Mouse (Mus musculus) gastrocnemius, postnatal 36 days (tissue): Measurements from ENCODE around the gene Itgb1. TPM values are rescaled to one million over a fixed set of nuclear protein-coding genes. Genes with fewer than 3 reads are reported as not detected.
A peak's percentile ranks its signal among the peaks of the same experiment; 100 is the strongest.

Experiments used
- DNase-seq, 2 experiments: peaks; one replicate each; pipeline ENCODE4 v3.0.0; 2022
- intact Hi-C: fragments of 180-260 bp; cut with DNase I; formaldehyde crosslinking; loops from one replicate; pipeline ENCODE4 v1.15.1; 2025
- long read RNA-seq, 2 experiments: library from polyadenylated mRNA; stranded (forward); transcript quantifications; one replicate each; pipeline ENCODE4 v2.0.0; 2021
- total RNA-seq, 2 experiments: library from RNA; stranded (reverse); gene quantifications; 2 replicates each; pipeline ENCODE4 v1.2.3; 2021

Gene Itgb1
- total RNA-seq, result 100 to 1,000 TPM; 157 to 177 TPM
- long read RNA-seq, experiment 1, transcript Itgb1-201 (16 exons, 3,815 nt), result major isoform, 18 of 67 reads
- long read RNA-seq, experiment 1, partial matches to known transcripts, result 13 of 67 reads
- long read RNA-seq, experiment 1, other reads (novel, unspliced or antisense), result 36 of 67 reads
- long read RNA-seq, experiment 2, transcript Itgb1-201 (16 exons, 3,815 nt), result major isoform, 17 of 90 reads
- long read RNA-seq, experiment 2, partial matches to known transcripts, result 25 of 90 reads
- long read RNA-seq, experiment 2, other reads (novel, unspliced or antisense), result 47 of 90 reads

- intact Hi-C loops, result loop anchor here (2.0 kb wide), 1 partner anchor 31 kb away; no protein-coding TSS in a partner anchor
Measured at GRCm38 (mm10) chr8:128685507-128686428, at the start of gene Itgb1. TSS of gene Itgb1 (plus strand) at chr8:128685654.

GRCm38 (mm10) chr8:128643104-128643503, 42.4 kb upstream of the Itgb1 start:
- DNase-seq, result no peak
- intact Hi-C loops, result no loop called here

More at GRCm38 (mm10) chr8:128685507-128686428, at the start of gene Itgb1:
- DNase-seq, result peak; percentile 88 to 94

GRCm38 (mm10) chr8:128645452-128645851, 40.0 kb upstream of the Itgb1 start:
- intact Hi-C loops, result no loop called here
- no peak for DNase-seq

- intact Hi-C loops, result no loop called here
- no peak for DNase-seq
Measured at GRCm38 (mm10) chr8:128646456-128646855, 39.0 kb upstream of the Itgb1 start.

GRCm38 (mm10) chr8:128648071-128648470, 37.4 kb upstream of the Itgb1 start:
- DNase-seq, result no peak
- intact Hi-C loops, result no loop called here

GRCm38 (mm10) chr8:128650331-128650855, 35.1 kb upstream of the Itgb1 start:
- intact Hi-C loops, result no loop called here
- DNase-seq, result no peak

GRCm38 (mm10) chr8:128652399-128653109, 32.9 kb upstream of the Itgb1 start:
- DNase-seq, result no peak
- intact Hi-C loops, result loop anchor here (2.0 kb wide), 1 partner anchor 56 kb away; no protein-coding TSS in a partner anchor

- no peak for DNase-seq
- intact Hi-C loops, result loop anchor here (2.0 kb wide), 2 partner anchors 31 to 55 kb away; partner anchors contain the start of gene Itgb1
Measured at GRCm38 (mm10) chr8:128653642-128654364, 31.7 kb upstream of the Itgb1 start.

GRCm38 (mm10) chr8:128654365-128655099, 30.9 kb upstream of the Itgb1 start:
- intact Hi-C loops, result loop anchor here (2.0 kb wide), 1 partner anchor 30 kb away; the partner anchor contains the start of gene Itgb1

GRCm38 (mm10) chr8:128662144-128662543, 23.3 kb upstream of the Itgb1 start:
- DNase-seq, result no peak
- intact Hi-C loops, result no loop called here

More at GRCm38 (mm10) chr8:128654365-128655099, 30.9 kb upstream of the Itgb1 start:
- peak; percentile 67 to 78 for DNase-seq

- DNase-seq, result no peak
- intact Hi-C loops, result no loop called here
Measured at GRCm38 (mm10) chr8:128662696-128663095, 22.8 kb upstream of the Itgb1 start.

GRCm38 (mm10) chr8:128663106-128663505, 22.3 kb upstream of the Itgb1 start:
- DNase-seq, result no peak
- intact Hi-C loops, result no loop called here

- intact Hi-C loops, result no loop called here
- DNase-seq, result no peak
Measured at GRCm38 (mm10) chr8:128666576-128667263, 18.7 kb upstream of the Itgb1 start.

GRCm38 (mm10) chr8:128671813-128672212, 13.6 kb upstream of the Itgb1 start:
- DNase-seq, result no peak
- intact Hi-C loops, result no loop called here

GRCm38 (mm10) chr8:128672441-128672840, 13.0 kb upstream of the Itgb1 start:
- intact Hi-C loops, result no loop called here
- no peak for DNase-seq

GRCm38 (mm10) chr8:128672950-128673349, 12.5 kb upstream of the Itgb1 start:
- no peak for DNase-seq
- intact Hi-C loops, result no loop called here

GRCm38 (mm10) chr8:128675848-128676629, 9.4 kb upstream of the Itgb1 start:
- DNase-seq, result no peak
- intact Hi-C loops, result no loop called here
